Mouse (Mus musculus) lung, adult 2 months (tissue): ENCODE measurements around the gene Tec. TPM values are rescaled to one million over a fixed set of nuclear protein-coding genes. Genes with fewer than 3 reads are reported as not detected.

Experiments
- DNase-seq: peaks from one replicate; pipeline ENCODE4 v3.0.0; 2022
- H3K4me1 ChIP-seq: fragments of 200-500 bp; 2 replicates; pipeline ENCODE4 v1.6.1; 2011; ENCODE audit warnings: low read length; ENCODE audit not compliant: control insufficient read depth, insufficient read depth
- H3K4me3 ChIP-seq: fragments of 200-500 bp; replicated peaks from 2 replicates; pipeline ENCODE3; 2011; ENCODE audit warnings: low read depth, mild to moderate bottlenecking, control low read depth, low read length; ENCODE audit errors: extremely low read depth
- CTCF ChIP-seq: fragments of 200-500 bp; IDR thresholded peaks from 2 replicates; pipeline ENCODE4 v1.5.1; 2011; ENCODE audit warnings: mild to moderate bottlenecking, low read length, control low read depth; ENCODE audit not compliant: insufficient read depth
- POLR2A ChIP-seq: fragments of 200-500 bp; IDR thresholded peaks from 2 replicates; pipeline ENCODE4 v1.6.1; 2011; ENCODE audit warnings: low read depth, mild to moderate bottlenecking, control low read depth, low read length, borderline replicate concordance; ENCODE audit errors: extremely low read depth
- WGBS: fragments of 180-500 bp; shearing (Covaris S2); methylation state at CpG from one replicate; pipeline ENCODE4 v1.1.7; 2018; 5-methylcytosine and 5-hydroxymethylcytosine counted together
- polyA plus RNA-seq: library from polyadenylated mRNA; depleted of rRNA; stranded (reverse); fragments of >200 nt; gene quantifications from 2 replicates; pipeline ENCODE4 v1.2.3, GENCODE M21; 2012

The Tec gene
- polyA plus RNA-seq, 1 experiment, result 4.2 TPM

- 73% methylated on average over 8 of the region's 8 CpGs for WGBS
- no peak for TF ChIP-seq CTCF
- no peak for TF ChIP-seq POLR2A
- no peak for DNase-seq
- Histone ChIP-seq H3K4me3 (no peak overlapping the region), H3K4me1 (no peaks in the 10 kb centered on the region; the same call in 1 of the 2 replicates)
Observed at GRCm38 (mm10) chr5:72908324-72908936, 40.1 kb upstream of the Tec start.

- no peak for TF ChIP-seq CTCF
- TF ChIP-seq POLR2A, result no peak
- peaks cover 3% of the 10 kb centered on the region for H3K4me1 ChIP-seq
- WGBS, result 77% methylated on average over 6 of the region's 6 CpGs
- DNase-seq, result no peak
- no peak overlapping the region for H3K4me3 ChIP-seq
Observed at GRCm38 (mm10) chr5:72907402-72907801, 39.1 kb upstream of the Tec start.

- no peak for DNase-seq
- WGBS, result 66% methylated on average over 18 of the region's 18 CpGs
- Histone ChIP-seq H3K4me3 (no peak overlapping the region), H3K4me1 (peaks cover 3% of the 10 kb centered on the region)
- TF ChIP-seq CTCF (no peak), POLR2A (no peak)
Observed at GRCm38 (mm10) chr5:72904903-72905790, 36.9 kb upstream of the Tec start.

GRCm38 (mm10) chr5:72902876-72903516 is 34.7 kb upstream of the Tec start:
- H3K4me1 ChIP-seq, result peaks cover 3% of the 10 kb centered on the region
- 52% methylated on average over 3 of the region's 3 CpGs for WGBS
- H3K4me3 ChIP-seq, result no peak overlapping the region
- DNase-seq, result no peak
- TF ChIP-seq POLR2A, result no peak
- no peak for TF ChIP-seq CTCF

GRCm38 (mm10) chr5:72902312-72902711 is 34.0 kb upstream of the Tec start:
- no peak for DNase-seq
- Histone ChIP-seq H3K4me1 (peaks cover 3% of the 10 kb centered on the region), H3K4me3 (no peak overlapping the region)
- WGBS, result 65% methylated on average over 3 of the region's 3 CpGs
- TF ChIP-seq POLR2A (no peak), CTCF (no peak)

- TF ChIP-seq CTCF (no peak), POLR2A (no peak)
- Histone ChIP-seq H3K4me3 (no peak overlapping the region), H3K4me1 (peaks cover 3% of the 10 kb centered on the region)
- 84% methylated on average over 4 of the region's 4 CpGs for WGBS
- no peak for DNase-seq
Observed at GRCm38 (mm10) chr5:72901866-72902265, 33.6 kb upstream of the Tec start.

- DNase-seq, result no peak
- peaks cover 10% of the 10 kb centered on the region for H3K4me1 ChIP-seq
- TF ChIP-seq CTCF (no peak), POLR2A (no peak)
- H3K4me3 ChIP-seq, result no peak overlapping the region
- WGBS, result 92% methylated on average over 8 of the region's 8 CpGs
Observed at GRCm38 (mm10) chr5:72899255-72899654, 31.0 kb upstream of the Tec start.

GRCm38 (mm10) chr5:72897998-72898397 is 29.7 kb upstream of the Tec start:
- TF ChIP-seq POLR2A (no peak), CTCF (no peak)

GRCm38 (mm10) chr5:72896478-72897279 is 28.4 kb upstream of the Tec start:
- DNase-seq, result no peak
- TF ChIP-seq CTCF, result no peak
- TF ChIP-seq POLR2A, result no peak
- 40% methylated on average over 18 of the region's 18 CpGs for WGBS
- no peak overlapping the region for H3K4me3 ChIP-seq
- peaks cover 6% of the 10 kb centered on the region for H3K4me1 ChIP-seq

More at GRCm38 (mm10) chr5:72897998-72898397, 29.7 kb upstream of the Tec start:
- Histone ChIP-seq H3K4me3 (no peak overlapping the region), H3K4me1 (peaks cover 6% of the 10 kb centered on the region)
- no peak for DNase-seq
- WGBS, result 49% methylated on average over 6 of the region's 6 CpGs
